Mouse (Mus musculus): ENCODE results near the gene Kcnj9. TPM values are rescaled to one million over a fixed set of nuclear protein-coding genes. Genes with fewer than 3 reads are reported as not detected.

Kcnj9 gene
- polyA plus RNA-seq (2012; rRNA removed; ENCODE audit: low replicate concordance) = 0.14 and 0.58 TPM in 2 replicates

GRCm38 (mm10) chr1:172329131-172329530 lies at the start of gene Kcnj9:
Gene Kcnj9 (minus strand): TSS chr1:172329318.

GRCm38 (mm10) chr1:172376198-172376667 lies 47.1 kb upstream of the Kcnj9 start, which contains the start of gene Pigm:
Gene Pigm (plus strand): TSS chr1:172376546.

GRCm38 (mm10) chr1:172340729-172341321 lies 11.7 kb upstream of the Kcnj9 start, which contains the start of gene Kcnj10:
Gene Kcnj10 (plus strand): TSS chr1:172341210.

GRCm38 (mm10) chr1:172297611-172298537 lies 31.2 kb downstream of the Kcnj9 start, which contains the start of gene Atp1a2:
Gene Atp1a2 (minus strand): TSS chr1:172298064.

Other genes starting within 250 kb of the Kcnj9 start
- 23.1 and 31.4 TPM in 2 replicates for gene Copa, start 246.8 kb downstream of the Kcnj9 start, polyA plus RNA-seq (2012; rRNA removed; ENCODE audit: low replicate concordance)
- gene Ncstn, start 246.5 kb downstream of the Kcnj9 start, polyA plus RNA-seq (2012; rRNA removed; ENCODE audit: low replicate concordance) = 57.8 and 94.6 TPM in 2 replicates
- gene Pex19, start 202.6 kb downstream of the Kcnj9 start, polyA plus RNA-seq (2012; rRNA removed; ENCODE audit: low replicate concordance) = 85.1 and 98.8 TPM in 2 replicates
- 18.4 and 23.4 TPM in 2 replicates for gene Dcaf8, start 181.2 kb downstream of the Kcnj9 start, polyA plus RNA-seq (2012; rRNA removed; ENCODE audit: low replicate concordance)
- 7.5 and 11.5 TPM in 2 replicates for gene Pea15a, start 122.5 kb downstream of the Kcnj9 start, polyA plus RNA-seq (2012; rRNA removed; ENCODE audit: low replicate concordance)
- gene Casq1, start 109.5 kb downstream of the Kcnj9 start, polyA plus RNA-seq (2012; rRNA removed; ENCODE audit: low replicate concordance) = 0.51 and 0.56 TPM in 2 replicates
- gene Atp1a4, start 70.9 kb downstream of the Kcnj9 start, polyA plus RNA-seq (2012; rRNA removed; ENCODE audit: low replicate concordance) = not detected in 2 replicates
- 78.0 and 78.8 TPM in 2 replicates for gene Igsf8, start 67.7 kb downstream of the Kcnj9 start, polyA plus RNA-seq (2012; rRNA removed; ENCODE audit: low replicate concordance)
- 4.8 and 5.0 TPM in 2 replicates for gene Atp1a2, start 31.3 kb downstream of the Kcnj9 start, polyA plus RNA-seq (2012; rRNA removed; ENCODE audit: low replicate concordance)
- 0.34 and 0.49 TPM in 2 replicates for gene Kcnj10, start 11.9 kb upstream of the Kcnj9 start, polyA plus RNA-seq (2012; rRNA removed; ENCODE audit: low replicate concordance)
- gene Pigm, start 47.2 kb upstream of the Kcnj9 start, polyA plus RNA-seq (2012; rRNA removed; ENCODE audit: low replicate concordance) = 4.4 and 5.2 TPM in 2 replicates
- gene Slamf9, start 146.0 kb upstream of the Kcnj9 start, polyA plus RNA-seq (2012; rRNA removed; ENCODE audit: low replicate concordance) = 1.3 and 1.7 TPM in 2 replicates
- gene Igsf9, start 152.5 kb upstream of the Kcnj9 start, polyA plus RNA-seq (2012; rRNA removed; ENCODE audit: low replicate concordance) = 281 and 431 TPM in 2 replicates
- 313 and 341 TPM in 2 replicates for gene Tagln2, start 170.7 kb upstream of the Kcnj9 start, polyA plus RNA-seq (2012; rRNA removed; ENCODE audit: low replicate concordance)
- gene Cfap45, start 191.5 kb upstream of the Kcnj9 start, polyA plus RNA-seq (2012; rRNA removed; ENCODE audit: low replicate concordance) = 0.13 and 0.86 TPM in 2 replicates
- gene Vsig8, start 226.6 kb upstream of the Kcnj9 start, polyA plus RNA-seq (2012; rRNA removed; ENCODE audit: low replicate concordance) = 0.42 and 1.0 TPM in 2 replicates

Measured in duodenum, adult 2 months (tissue).